Mouse (Mus musculus) activated CD4-positive, CD25-positive, alpha-beta regulatory T cell (primary cell): Measurements from ENCODE around the gene Lrrtm3. TPM values are rescaled to one million over a fixed set of nuclear protein-coding genes. Genes with fewer than 3 reads are reported as not detected.

ENCODE experiments used
- polyA plus RNA-seq, 2 experiments: library from polyadenylated mRNA; unstranded; fragments of 100-300 nt; shearing (Covaris generic); gene quantifications; one replicate each; pipeline ENCODE4 v1.2.1; 2017

Gene Lrrtm3
- not detected for polyA plus RNA-seq

DNA sequence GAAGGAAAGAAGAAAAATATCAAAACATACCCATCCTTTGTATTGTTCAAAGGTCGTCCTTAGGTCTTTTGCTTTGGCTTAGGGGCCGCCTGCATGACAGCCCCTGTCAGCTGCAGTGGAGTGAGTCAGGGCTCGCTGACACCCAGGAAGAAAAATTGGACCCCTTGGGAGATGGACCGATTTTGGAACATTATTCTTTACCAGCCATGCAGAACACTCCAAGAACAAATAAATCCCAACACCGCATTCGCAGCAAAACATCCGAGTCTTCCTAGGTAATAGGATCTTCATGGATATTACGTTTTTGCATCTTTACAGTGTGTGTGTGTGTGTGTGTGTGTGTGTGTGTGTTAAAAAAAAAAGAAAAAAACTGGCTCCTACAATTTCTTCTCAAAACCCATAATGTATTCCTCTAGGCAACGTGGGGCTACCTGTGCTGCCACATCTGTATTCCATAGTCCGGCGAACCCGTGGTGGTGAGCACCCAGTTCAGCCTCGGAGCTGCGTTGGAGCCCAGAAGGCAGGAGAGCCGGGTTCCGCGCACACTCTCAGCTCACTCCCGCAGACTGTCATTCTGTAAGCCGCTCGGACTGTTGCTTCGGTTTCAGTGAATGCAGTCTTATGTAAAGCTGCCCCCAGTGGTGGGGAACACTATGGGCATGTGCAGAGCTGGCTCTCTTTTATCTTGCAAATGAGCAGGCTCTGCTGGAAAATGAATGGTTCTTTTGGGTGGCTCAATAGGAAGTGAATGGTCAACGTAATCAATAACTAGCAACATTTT is at the start of gene Lrrtm3:
Gene Lrrtm3, minus strand, starts transcription at position 598 of the 781 bp plus-strand sequence.

DNA sequence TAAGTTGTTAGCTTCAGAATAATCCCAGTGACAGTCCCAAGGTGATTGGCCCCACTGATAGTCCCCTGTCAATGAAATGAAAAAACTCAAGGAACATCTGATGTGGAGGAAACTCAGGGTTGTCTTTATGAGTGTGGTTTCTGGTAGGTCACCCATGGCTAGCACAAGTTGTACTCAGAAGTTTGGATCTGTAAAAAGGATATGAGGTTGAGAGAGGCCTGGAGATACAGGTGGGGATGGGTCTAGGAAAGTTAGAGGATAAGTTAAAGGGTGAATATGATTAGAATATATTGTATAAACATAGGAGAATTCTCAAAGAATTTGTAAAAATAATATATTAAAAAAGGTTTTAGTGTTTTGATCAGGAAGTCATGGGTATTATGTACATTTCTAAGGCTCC is 162.7 kb downstream of the Lrrtm3 start, which contains the start of gene Gm10118:
Gene Gm10118, minus strand, starts transcription at position 101 of the 400 bp plus-strand sequence.

Other genes with a start within 250 kb of the Lrrtm3 start
- gene Gm10118, start 162.8 kb downstream of the Lrrtm3 start, polyA plus RNA-seq: under 1 TPM in 1 of 2 experiments, not detected in 1; 0.11 TPM